Mouse (Mus musculus) G1E-ER4 (cell line): Measurements from ENCODE around the gene Cldn7. TPM values are rescaled to one million over a fixed set of nuclear protein-coding genes. Genes with fewer than 3 reads are reported as not detected.

ENCODE experiments used
- GATA1 ChIP-seq: IDR thresholded peaks from one replicate; pipeline ENCODE4 v1.8.0; 2012; ENCODE audit warnings: low read length, inconsistent platforms
- polyA plus RNA-seq: library from polyadenylated mRNA; stranded (reverse); fragments of >175 nt; gene quantifications from 2 replicates; pipeline ENCODE4 v1.2.3, GENCODE M21; 2012

Cldn7 gene
- polyA plus RNA-seq, 1 experiment, result not detected

- no peak for TF ChIP-seq GATA1
These were observed 6.2 kb downstream of the Cldn7 start for GRCm38 (mm10) chr11:69970775-69971174.

- TF ChIP-seq GATA1, result no peak
These were observed 10.3 kb downstream of the Cldn7 start for GRCm38 (mm10) chr11:69974907-69975306.

GRCm38 (mm10) chr11:69976271-69976670 lies 11.7 kb downstream of the Cldn7 start:
- TF ChIP-seq GATA1, result no peak

- no peak for TF ChIP-seq GATA1
These were observed 15.2 kb downstream of the Cldn7 start for GRCm38 (mm10) chr11:69979827-69980195.

- no peak for TF ChIP-seq GATA1
These were observed 15.9 kb downstream of the Cldn7 start for GRCm38 (mm10) chr11:69980196-69981140.

GRCm38 (mm10) chr11:69981141-69981762 lies 16.7 kb downstream of the Cldn7 start, which contains the start of gene Ctdnep1:
Gene Ctdnep1 (plus strand): TSS chr11:69981156.
- no peak for TF ChIP-seq GATA1

- no peak for TF ChIP-seq GATA1
These were observed 17.6 kb downstream of the Cldn7 start, which contains the start of gene Elp5 for GRCm38 (mm10) chr11:69982225-69982624. Gene Elp5 (minus strand): TSS chr11:69982517.

- TF ChIP-seq GATA1, result no peak
These were observed 18.3 kb downstream of the Cldn7 start for GRCm38 (mm10) chr11:69982877-69983276.

- no peak for TF ChIP-seq GATA1
These were observed 18.8 kb downstream of the Cldn7 start for GRCm38 (mm10) chr11:69983377-69983776.

- no peak for TF ChIP-seq GATA1
These were observed 19.9 kb downstream of the Cldn7 start for GRCm38 (mm10) chr11:69984431-69984830.

- no peak for TF ChIP-seq GATA1
These were observed 25.4 kb downstream of the Cldn7 start for GRCm38 (mm10) chr11:69989949-69990348.

GRCm38 (mm10) chr11:69990850-69991691 lies 26.5 kb downstream of the Cldn7 start, which contains the start of gene Gabarap:
Gene Gabarap (plus strand): TSS chr11:69991143.
- TF ChIP-seq GATA1, result peak; percentile 42

GRCm38 (mm10) chr11:69991711-69992110 lies 27.1 kb downstream of the Cldn7 start:
- no peak for TF ChIP-seq GATA1

- TF ChIP-seq GATA1, result no peak
These were observed 27.8 kb downstream of the Cldn7 start for GRCm38 (mm10) chr11:69992396-69992795.

GRCm38 (mm10) chr11:69992932-69993331 lies 28.4 kb downstream of the Cldn7 start:
- no peak for TF ChIP-seq GATA1
